Mouse (Mus musculus): ENCODE measurements at regions not wholly inside any gene's neighbourhood (a gene's known extent, or its start where the extent isn't known, plus 50 kb on each side); places are given as distances from the start of the nearest gene placed in this dataset.

DNA sequence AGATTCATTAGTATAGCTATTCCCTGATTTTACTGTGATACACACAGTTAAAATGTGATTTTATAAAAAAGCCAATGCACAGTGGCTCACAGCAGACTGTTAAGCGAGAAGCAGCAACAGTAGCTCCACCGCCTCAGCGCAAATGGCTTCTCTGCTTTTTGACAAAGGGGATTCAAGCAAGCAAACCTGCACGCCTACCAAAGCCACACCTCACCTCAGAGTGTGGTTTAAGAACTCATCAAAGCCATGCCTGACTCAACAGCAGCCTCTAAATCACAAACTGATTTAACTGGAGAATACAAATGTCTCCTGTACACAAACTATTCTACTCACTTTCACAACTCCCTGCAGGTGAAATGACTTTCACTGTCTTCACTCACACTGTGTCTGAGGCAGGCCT, 704.5 kb downstream of the Car8 start:
- ATAC-seq (replicated peaks; ENCODE audit: insufficient number of reproducible peaks, low FRiP score, low TSS enrichment, low read depth) (no peak), DNase-seq (ENCODE audit: low spot score) (no peak)
- WGBS: 88% methylated on average over 4 of the region's 4 CpGs
- H3K27me3 ChIP-seq (ENCODE audit: control insufficient read depth, insufficient read depth, low read length): no peaks in the 10 kb centered on the region
- H3K36me3 ChIP-seq (replicated peaks; ENCODE audit: control insufficient read depth, insufficient read depth, low read depth, low read length): no peaks in the 10 kb centered on the region
- H3K4me3 ChIP-seq (ENCODE audit: low read depth, low read length): no peak overlapping the region
- H3K9ac ChIP-seq (replicated peaks; ENCODE audit: low read length): no peak overlapping the region
- no peak overlapping the region for H3K27ac ChIP-seq (replicated peaks; ENCODE audit: low read depth, low read length)
- H3K9me3 ChIP-seq (replicated peaks; ENCODE audit: control insufficient read depth, low read length): no peaks in the 10 kb centered on the region
- no peak overlapping the region for H3K4me2 ChIP-seq (ENCODE audit: low read depth, low read length)
- H3K4me1 ChIP-seq (ENCODE audit: control insufficient read depth, insufficient read depth, low read length): no peaks in the 10 kb centered on the region

DNA sequence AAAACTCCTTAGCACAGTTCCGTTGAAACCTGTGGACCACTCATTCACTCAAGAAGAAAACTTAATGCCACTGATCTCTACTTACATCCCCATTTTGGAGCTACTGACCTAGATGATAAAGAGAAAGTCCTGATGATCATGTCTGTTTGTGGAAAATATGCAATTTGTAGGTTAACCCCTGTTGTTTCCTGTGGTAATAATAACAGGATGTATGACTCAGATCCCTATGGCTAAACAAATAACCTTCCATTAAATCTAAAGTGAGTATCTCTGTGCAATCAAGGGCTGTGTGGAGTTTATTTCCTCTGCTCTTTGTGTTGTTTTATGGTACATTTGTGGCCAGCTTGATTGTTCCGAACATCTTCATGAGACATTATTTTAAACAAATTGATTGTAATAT, 711.1 kb downstream of the Car8 start:
- H3K4me2 ChIP-seq (ENCODE audit: low read depth, low read length): no peak overlapping the region
- no peak for DNase-seq (ENCODE audit: low spot score)
- H3K9me3 ChIP-seq (replicated peaks; ENCODE audit: control insufficient read depth, low read length): no peaks in the 10 kb centered on the region
- no peaks in the 10 kb centered on the region for H3K27me3 ChIP-seq (ENCODE audit: control insufficient read depth, insufficient read depth, low read length)
- H3K27ac ChIP-seq (replicated peaks; ENCODE audit: low read depth, low read length): no peak overlapping the region
- no peak overlapping the region for H3K9ac ChIP-seq (replicated peaks; ENCODE audit: low read length)
- H3K4me1 ChIP-seq (ENCODE audit: control insufficient read depth, insufficient read depth, low read length): no peaks in the 10 kb centered on the region
- H3K36me3 ChIP-seq (replicated peaks; ENCODE audit: control insufficient read depth, insufficient read depth, low read depth, low read length): no peaks in the 10 kb centered on the region
- no peak for ATAC-seq (replicated peaks; ENCODE audit: insufficient number of reproducible peaks, low FRiP score, low TSS enrichment, low read depth)
- H3K4me3 ChIP-seq (ENCODE audit: low read depth, low read length): no peak overlapping the region
- 82% methylated on average over 2 of the region's 2 CpGs for WGBS

DNA sequence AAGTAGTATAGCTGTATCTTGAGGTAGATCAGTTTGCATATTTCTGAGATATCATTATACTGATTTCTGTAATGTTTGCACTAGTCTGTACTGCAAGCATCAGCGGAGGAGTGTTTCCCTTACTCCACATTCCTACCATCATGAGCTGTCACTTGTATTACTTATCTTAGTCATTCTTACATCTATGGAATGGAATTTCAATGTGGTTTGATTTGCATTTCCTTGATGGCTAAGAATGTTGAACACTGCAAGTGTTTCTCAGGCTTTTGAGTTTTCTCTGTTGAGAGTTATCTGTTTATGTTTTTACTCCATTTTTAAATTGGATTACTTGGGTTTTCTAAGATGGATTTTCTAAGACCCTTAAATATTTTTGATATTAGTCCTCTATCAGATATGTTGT, 725.8 kb downstream of the Car8 start:
- WGBS: 74% methylated on average over 1 of the region's 1 CpGs
- H3K4me1 ChIP-seq (ENCODE audit: control insufficient read depth, insufficient read depth, low read length): no peaks in the 10 kb centered on the region
- H3K4me2 ChIP-seq (ENCODE audit: low read depth, low read length): no peak overlapping the region
- no peak overlapping the region for H3K4me3 ChIP-seq (ENCODE audit: low read depth, low read length)
- ATAC-seq (replicated peaks; ENCODE audit: insufficient number of reproducible peaks, low FRiP score, low TSS enrichment, low read depth) (no peak), DNase-seq (ENCODE audit: low spot score) (no peak)
- no peaks in the 10 kb centered on the region for H3K36me3 ChIP-seq (replicated peaks; ENCODE audit: control insufficient read depth, insufficient read depth, low read depth, low read length)
- no peak overlapping the region for H3K9ac ChIP-seq (replicated peaks; ENCODE audit: low read length)
- no peaks in the 10 kb centered on the region for H3K9me3 ChIP-seq (replicated peaks; ENCODE audit: control insufficient read depth, low read length)
- H3K27ac ChIP-seq (replicated peaks; ENCODE audit: low read depth, low read length): no peak overlapping the region
- H3K27me3 ChIP-seq (ENCODE audit: control insufficient read depth, insufficient read depth, low read length): no peaks in the 10 kb centered on the region

DNA sequence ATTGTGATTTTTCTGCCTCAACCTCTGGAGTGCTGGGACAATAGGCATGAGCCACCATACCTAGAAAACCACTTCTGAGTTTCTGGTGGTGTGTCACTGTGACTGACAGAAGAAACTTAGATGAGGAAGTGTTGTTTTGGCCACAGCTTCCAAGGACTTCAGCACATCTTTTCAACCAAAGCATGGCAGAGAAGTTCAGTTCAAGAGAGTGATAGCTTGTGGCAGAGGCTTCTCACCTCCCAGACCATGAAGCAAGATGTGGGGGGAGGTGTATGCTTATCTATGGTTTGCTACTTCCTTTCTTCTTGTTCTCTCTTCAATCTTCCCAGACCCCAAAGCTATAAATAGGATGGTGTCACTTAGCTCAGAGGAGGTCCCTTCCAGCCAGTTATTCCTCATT, 753.3 kb downstream of the Car8 start:
- Histone ChIP-seq H3K4me1 (ENCODE audit: control insufficient read depth, insufficient read depth, low read length) (no peaks in the 10 kb centered on the region), H3K9me3 (replicated peaks; ENCODE audit: control insufficient read depth, low read length) (no peaks in the 10 kb centered on the region), H3K36me3 (replicated peaks; ENCODE audit: control insufficient read depth, insufficient read depth, low read depth, low read length) (no peaks in the 10 kb centered on the region), H3K4me3 (ENCODE audit: low read depth, low read length) (no peak overlapping the region), H3K27ac (replicated peaks; ENCODE audit: low read depth, low read length) (no peak overlapping the region), H3K4me2 (ENCODE audit: low read depth, low read length) (no peak overlapping the region), H3K9ac (replicated peaks; ENCODE audit: low read length) (no peak overlapping the region), H3K27me3 (ENCODE audit: control insufficient read depth, insufficient read depth, low read length) (no peaks in the 10 kb centered on the region)
- no peak for ATAC-seq (replicated peaks; ENCODE audit: insufficient number of reproducible peaks, low FRiP score, low TSS enrichment, low read depth)
- no peak for DNase-seq (ENCODE audit: low spot score)

DNA sequence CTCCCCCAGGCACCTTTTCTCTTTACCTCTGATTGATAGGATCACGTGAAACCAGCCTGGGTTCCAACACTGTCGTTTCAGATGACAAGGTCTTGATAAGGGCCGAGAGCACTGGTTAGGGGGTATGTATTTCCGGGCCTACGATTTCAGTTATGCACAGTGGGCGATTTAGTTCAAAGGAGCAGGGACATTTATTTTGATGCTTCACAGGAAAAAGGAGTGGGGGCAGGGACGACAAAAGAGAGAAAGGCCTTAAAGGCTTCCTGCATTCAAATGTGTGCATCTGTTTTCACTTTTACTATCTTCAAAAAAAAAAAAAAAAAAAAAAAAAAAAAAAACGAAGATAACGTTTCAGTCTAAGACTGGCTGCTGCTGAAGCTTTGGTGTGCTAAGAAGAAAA, 783.7 kb downstream of the Car8 start:
- Histone ChIP-seq H3K9ac (replicated peaks; ENCODE audit: low read length) (no peak overlapping the region), H3K4me3 (ENCODE audit: low read depth, low read length) (no peak overlapping the region), H3K9me3 (replicated peaks; ENCODE audit: control insufficient read depth, low read length) (no peaks in the 10 kb centered on the region), H3K36me3 (replicated peaks; ENCODE audit: control insufficient read depth, insufficient read depth, low read depth, low read length) (no peaks in the 10 kb centered on the region), H3K27me3 (ENCODE audit: control insufficient read depth, insufficient read depth, low read length) (no peaks in the 10 kb centered on the region), H3K4me1 (ENCODE audit: control insufficient read depth, insufficient read depth, low read length) (no peaks in the 10 kb centered on the region), H3K4me2 (ENCODE audit: low read depth, low read length) (0 out of 2 replicates have a peak overlapping the region, but pooled peaks have one; percentile 13), H3K27ac (replicated peaks; ENCODE audit: low read depth, low read length) (no peak overlapping the region)
- 12% methylated on average over 9 of the region's 9 CpGs for WGBS
- DNase-seq (ENCODE audit: low spot score) (peak; percentile 67), ATAC-seq (replicated peaks; ENCODE audit: insufficient number of reproducible peaks, low FRiP score, low TSS enrichment, low read depth) (no peak; the same call in 1 of the 2 replicates)

DNA sequence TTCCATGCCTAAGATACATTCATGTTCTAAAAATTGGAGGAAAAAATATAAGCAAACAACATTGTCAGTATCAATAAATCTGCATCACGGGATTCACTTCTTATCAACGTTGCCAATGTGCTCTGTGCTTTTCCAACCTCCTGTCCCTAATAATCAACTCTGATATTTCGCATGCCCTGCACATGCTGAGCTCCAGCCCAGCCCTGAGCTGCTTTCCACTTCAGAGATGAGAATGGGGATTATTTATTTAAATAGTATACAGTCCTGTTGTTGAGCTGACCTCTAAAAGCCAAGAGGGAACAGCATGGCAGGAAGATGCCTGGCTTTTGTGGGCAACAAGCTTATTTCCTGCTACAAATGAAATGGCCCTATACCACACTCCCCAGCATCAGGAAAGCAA, 786.2 kb downstream of the Car8 start:
- Histone ChIP-seq H3K27me3 (ENCODE audit: control insufficient read depth, insufficient read depth, low read length) (no peaks in the 10 kb centered on the region), H3K27ac (replicated peaks; ENCODE audit: low read depth, low read length) (no peak overlapping the region), H3K9ac (replicated peaks; ENCODE audit: low read length) (no peak overlapping the region), H3K36me3 (replicated peaks; ENCODE audit: control insufficient read depth, insufficient read depth, low read depth, low read length) (no peaks in the 10 kb centered on the region), H3K9me3 (replicated peaks; ENCODE audit: control insufficient read depth, low read length) (no peaks in the 10 kb centered on the region), H3K4me3 (ENCODE audit: low read depth, low read length) (no peak overlapping the region), H3K4me2 (ENCODE audit: low read depth, low read length) (no peak overlapping the region), H3K4me1 (ENCODE audit: control insufficient read depth, insufficient read depth, low read length) (no peaks in the 10 kb centered on the region)
- ATAC-seq (replicated peaks; ENCODE audit: insufficient number of reproducible peaks, low FRiP score, low TSS enrichment, low read depth) (no peak), DNase-seq (ENCODE audit: low spot score) (peak; percentile 18)
- WGBS: 49% methylated on average over 3 of the region's 3 CpGs

DNA sequence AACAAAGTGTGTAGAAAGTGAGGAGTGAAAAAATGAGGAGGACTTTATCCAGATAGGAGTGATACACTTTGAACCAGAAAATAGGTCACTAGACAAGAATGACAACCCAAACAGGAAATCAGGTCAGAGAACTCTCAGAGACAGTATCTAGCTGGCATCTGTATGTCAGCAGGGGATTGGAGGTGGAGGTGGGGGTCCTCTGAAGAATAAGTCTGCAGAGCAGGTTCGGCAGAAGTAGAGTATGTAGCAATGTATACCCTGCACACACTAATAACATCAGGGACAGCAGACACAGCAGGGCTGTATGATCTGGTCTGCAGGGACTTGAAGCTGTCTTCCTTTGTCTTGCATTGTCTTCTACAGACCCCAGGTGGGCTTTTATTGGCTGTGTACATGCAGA, 787.9 kb downstream of the Car8 start:
- Histone ChIP-seq H3K4me2 (ENCODE audit: low read depth, low read length) (no peak overlapping the region), H3K36me3 (replicated peaks; ENCODE audit: control insufficient read depth, insufficient read depth, low read depth, low read length) (no peaks in the 10 kb centered on the region), H3K27ac (replicated peaks; ENCODE audit: low read depth, low read length) (no peak overlapping the region), H3K27me3 (ENCODE audit: control insufficient read depth, insufficient read depth, low read length) (no peaks in the 10 kb centered on the region), H3K4me1 (ENCODE audit: control insufficient read depth, insufficient read depth, low read length) (no peaks in the 10 kb centered on the region), H3K9me3 (replicated peaks; ENCODE audit: control insufficient read depth, low read length) (no peaks in the 10 kb centered on the region), H3K4me3 (ENCODE audit: low read depth, low read length) (no peak overlapping the region), H3K9ac (replicated peaks; ENCODE audit: low read length) (no peak overlapping the region)
- ATAC-seq (replicated peaks; ENCODE audit: insufficient number of reproducible peaks, low FRiP score, low TSS enrichment, low read depth) (no peak), DNase-seq (ENCODE audit: low spot score) (no peak)
- WGBS: 42% methylated on average over 1 of the region's 1 CpGs

DNA sequence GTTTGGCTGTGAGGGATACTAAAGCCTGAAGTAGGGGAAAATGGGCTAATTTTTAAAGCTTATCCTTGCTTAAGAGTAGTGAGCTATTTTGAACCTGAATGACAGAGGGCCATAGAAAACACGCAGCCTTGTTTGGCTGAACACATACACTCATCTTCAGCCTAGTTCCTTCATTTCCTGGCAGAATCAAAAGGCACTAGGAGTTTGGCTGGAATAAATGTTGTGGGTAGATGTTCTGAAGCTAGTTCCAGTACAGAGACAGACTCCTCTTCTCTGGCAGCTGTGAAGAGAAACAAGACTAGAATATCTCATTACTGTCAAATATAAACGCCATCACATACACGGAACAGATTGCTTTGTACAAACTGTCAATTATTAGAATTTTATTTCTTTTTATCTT, 809.5 kb downstream of the Car8 start:
- Histone ChIP-seq H3K4me3 (ENCODE audit: low read depth, low read length) (no peak overlapping the region), H3K4me1 (ENCODE audit: control insufficient read depth, insufficient read depth, low read length) (no peaks in the 10 kb centered on the region)

DNA sequence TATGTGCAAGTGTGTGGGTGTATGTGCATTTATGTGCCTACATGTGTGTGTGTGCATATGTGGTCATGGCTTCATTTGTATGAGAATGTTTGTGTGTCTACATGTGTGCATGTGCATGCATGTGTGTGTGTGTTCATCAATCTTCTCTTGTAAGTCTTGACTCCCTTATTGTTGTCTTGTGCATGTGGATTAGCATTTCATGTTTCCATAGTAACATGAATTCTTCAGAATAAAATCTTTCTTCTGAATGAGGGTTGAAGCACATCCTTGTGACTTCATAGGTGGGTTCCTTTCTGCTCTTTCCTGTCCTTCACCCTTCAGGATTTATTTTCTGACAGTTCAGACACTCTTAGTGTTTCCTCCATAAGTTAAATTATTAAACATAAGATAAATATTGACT, 814.8 kb downstream of the Car8 start:
- no peak overlapping the region for H3K4me3 ChIP-seq (ENCODE audit: low read depth, low read length)
- no peak overlapping the region for H3K27ac ChIP-seq (replicated peaks; ENCODE audit: low read depth, low read length)
- H3K4me1 ChIP-seq (ENCODE audit: control insufficient read depth, insufficient read depth, low read length): no peaks in the 10 kb centered on the region
- H3K9ac ChIP-seq (replicated peaks; ENCODE audit: low read length): no peak overlapping the region
- no peak for DNase-seq (ENCODE audit: low spot score)
- no peaks in the 10 kb centered on the region for H3K36me3 ChIP-seq (replicated peaks; ENCODE audit: control insufficient read depth, insufficient read depth, low read depth, low read length)
- ATAC-seq (replicated peaks; ENCODE audit: insufficient number of reproducible peaks, low FRiP score, low TSS enrichment, low read depth): no peak
- no peak overlapping the region for H3K4me2 ChIP-seq (ENCODE audit: low read depth, low read length)
- H3K27me3 ChIP-seq (ENCODE audit: control insufficient read depth, insufficient read depth, low read length): no peaks in the 10 kb centered on the region
- H3K9me3 ChIP-seq (replicated peaks; ENCODE audit: control insufficient read depth, low read length): no peaks in the 10 kb centered on the region

More for the DNA sequence above, 809.5 kb downstream of the Car8 start:
- H3K9ac ChIP-seq (replicated peaks; ENCODE audit: low read length): no peak overlapping the region
- no peak overlapping the region for H3K27ac ChIP-seq (replicated peaks; ENCODE audit: low read depth, low read length)
- DNase-seq (ENCODE audit: low spot score) (no peak), ATAC-seq (replicated peaks; ENCODE audit: insufficient number of reproducible peaks, low FRiP score, low TSS enrichment, low read depth) (no peak)
- H3K36me3 ChIP-seq (replicated peaks; ENCODE audit: control insufficient read depth, insufficient read depth, low read depth, low read length): no peaks in the 10 kb centered on the region
- no peak overlapping the region for H3K4me2 ChIP-seq (ENCODE audit: low read depth, low read length)
- no peaks in the 10 kb centered on the region for H3K9me3 ChIP-seq (replicated peaks; ENCODE audit: control insufficient read depth, low read length)
- 86% methylated on average over 3 of the region's 3 CpGs for WGBS
- H3K27me3 ChIP-seq (ENCODE audit: control insufficient read depth, insufficient read depth, low read length): no peaks in the 10 kb centered on the region

Measured in embryonic facial prominence, embryonic 11.5 days (tissue).